Mouse (Mus musculus) forebrain, postnatal 0 days (tissue): ENCODE measurements around the gene Ntng2. TPM values are rescaled to one million over a fixed set of nuclear protein-coding genes. Genes with fewer than 3 reads are reported as not detected.

Experiments used
- ATAC-seq: fragments of 200-750 bp; cut with Nextera tagmentation; 2 replicates; pipeline ENCODE4 v1.8.0; 2017; ENCODE audit warnings: mild to moderate bottlenecking, moderate library complexity
- DNase-seq: peaks from one replicate; pipeline ENCODE4 v3.0.0-alpha.2; 2015
- H3K27ac ChIP-seq: fragments of 300-500 bp; sonication (generic); 2 replicates; pipeline ENCODE4 v1.5.1; 2014; ENCODE audit warnings: low read depth, mild to moderate bottlenecking, antibody characterized with exemption, low read length, moderate library complexity, mixed read lengths
- H3K27me3 ChIP-seq: fragments of 300-500 bp; sonication (generic); 2 replicates; pipeline ENCODE4 v1.6.1; 2014; ENCODE audit warnings: mild to moderate bottlenecking, low read length, mixed read lengths; ENCODE audit not compliant: insufficient read depth
- H3K36me3 ChIP-seq: fragments of 300-500 bp; sonication (generic); 2 replicates; pipeline ENCODE4 v1.6.1; 2014; ENCODE audit warnings: mild to moderate bottlenecking, moderate library complexity; ENCODE audit not compliant: insufficient read depth
- H3K4me1 ChIP-seq: fragments of 300-500 bp; sonication (generic); 2 replicates; pipeline ENCODE4 v1.6.1; 2014; ENCODE audit warnings: antibody characterized with exemption; ENCODE audit not compliant: insufficient read depth
- H3K4me2 ChIP-seq: fragments of 300-500 bp; sonication (generic); 2 replicates; pipeline ENCODE4 v1.6.1; 2014; ENCODE audit warnings: low read depth, mild to moderate bottlenecking, moderate library complexity
- H3K4me3 ChIP-seq: fragments of 300-500 bp; sonication (generic); 2 replicates; pipeline ENCODE4 v1.5.1; 2014; ENCODE audit warnings: low read depth, low read length, mixed read lengths
- H3K9ac ChIP-seq: fragments of 300-500 bp; sonication (generic); 2 replicates; pipeline ENCODE4 v1.6.1; 2014; ENCODE audit warnings: mild to moderate bottlenecking
- H3K9me3 ChIP-seq: fragments of 300-500 bp; sonication (generic); 2 replicates; pipeline ENCODE4 v1.6.1; 2016; ENCODE audit warnings: low read length
- CTCF ChIP-seq: sonication (generic); IDR thresholded peaks from 2 replicates; pipeline ENCODE4 v1.5.1; 2016; ENCODE audit warnings: antibody characterized with exemption, control low read depth, low read depth
- WGBS: fragments of 180-500 bp; shearing (Covaris S2); extraction: QIAGEN DNeasy Blood & Tissue Kit; methylation state at CpG from one replicate; pipeline ENCODE4 v1.1.7; 2014; 5-methylcytosine and 5-hydroxymethylcytosine counted together
- polyA plus RNA-seq: library from polyadenylated mRNA; unstranded; fragments of >200 nt; fragmentation: Nextera tagmentation; extraction: Ambion mirVana; gene quantifications from 2 replicates; pipeline ENCODE4 v1.2.1, GENCODE M21; 2015
- total RNA-seq: library from RNA; depleted of rRNA; stranded (reverse); fragments of >200 nt; gene quantifications from 2 replicates; pipeline ENCODE4 v1.2.3, GENCODE M21; 2014

The Ntng2 gene
- total and polyA plus RNA-seq, 2 experiments from 2014 or later = 8.6 to 33.0 TPM

DNA sequence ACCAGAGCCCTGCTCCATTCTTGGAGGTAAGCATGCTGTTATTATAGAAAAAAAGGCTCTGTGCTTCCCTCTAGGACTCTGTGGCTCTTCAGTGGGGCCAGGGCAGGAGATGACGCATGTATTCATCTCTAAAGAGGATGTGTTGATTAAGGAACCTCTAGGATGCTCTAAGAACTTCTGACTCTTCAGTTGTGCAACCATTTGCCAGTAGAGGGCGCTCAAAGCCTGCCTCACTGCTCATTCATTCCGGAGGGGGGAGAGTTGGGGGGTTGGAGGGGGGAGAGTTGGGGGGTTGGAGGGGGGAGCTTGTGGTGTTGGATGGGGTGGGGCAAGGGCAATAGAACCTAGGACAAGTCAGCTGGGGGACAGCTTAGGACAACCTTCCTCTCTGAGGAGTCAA, 52.9 kb downstream of the Ntng2 start:
- Histone ChIP-seq H3K4me2 (no peak overlapping the region), H3K4me1 (no peaks in the 10 kb centered on the region), H3K27me3 (no peaks in the 10 kb centered on the region), H3K4me3 (no peak overlapping the region), H3K9me3 (no peaks in the 10 kb centered on the region), H3K27ac (no peak overlapping the region), H3K36me3 (no peaks in the 10 kb centered on the region), H3K9ac (no peak overlapping the region)
- WGBS = 0% methylated on average over 3 of the region's 3 CpGs
- TF ChIP-seq CTCF = peak; percentile 80
- peak; percentile 54 for ATAC-seq
- peak; percentile 77 for DNase-seq

DNA sequence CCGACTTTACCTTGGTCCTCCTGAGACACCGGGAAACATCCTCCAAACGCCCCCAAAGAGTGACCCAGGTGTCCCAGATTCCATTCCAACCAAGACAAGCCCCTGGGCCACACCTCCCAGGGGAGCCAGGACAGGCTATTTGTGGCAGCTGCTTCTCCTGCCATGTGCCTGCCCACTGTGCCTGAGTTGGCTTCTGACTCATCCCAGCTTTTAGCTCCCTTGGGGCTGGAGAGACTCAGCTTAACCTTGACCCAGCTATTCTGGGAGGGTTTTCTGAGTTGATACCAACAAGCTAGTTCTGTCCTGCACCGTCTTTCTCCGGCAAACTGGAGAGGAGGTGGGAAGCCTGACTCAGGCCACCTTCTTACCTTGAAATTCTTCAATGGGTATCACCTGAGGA, 54.4 kb downstream of the Ntng2 start:
- no peaks in the 10 kb centered on the region for H3K4me1 ChIP-seq
- no peak overlapping the region for H3K27ac ChIP-seq
- 82% methylated on average over 5 of the region's 5 CpGs for WGBS
- H3K4me3 ChIP-seq = no peak overlapping the region
- ATAC-seq (no peak), DNase-seq (no peak)
- no peak overlapping the region for H3K9ac ChIP-seq
- no peaks in the 10 kb centered on the region for H3K27me3 ChIP-seq
- no peaks in the 10 kb centered on the region for H3K9me3 ChIP-seq
- H3K4me2 ChIP-seq = no peak overlapping the region
- TF ChIP-seq CTCF = no peak
- H3K36me3 ChIP-seq = no peaks in the 10 kb centered on the region

DNA sequence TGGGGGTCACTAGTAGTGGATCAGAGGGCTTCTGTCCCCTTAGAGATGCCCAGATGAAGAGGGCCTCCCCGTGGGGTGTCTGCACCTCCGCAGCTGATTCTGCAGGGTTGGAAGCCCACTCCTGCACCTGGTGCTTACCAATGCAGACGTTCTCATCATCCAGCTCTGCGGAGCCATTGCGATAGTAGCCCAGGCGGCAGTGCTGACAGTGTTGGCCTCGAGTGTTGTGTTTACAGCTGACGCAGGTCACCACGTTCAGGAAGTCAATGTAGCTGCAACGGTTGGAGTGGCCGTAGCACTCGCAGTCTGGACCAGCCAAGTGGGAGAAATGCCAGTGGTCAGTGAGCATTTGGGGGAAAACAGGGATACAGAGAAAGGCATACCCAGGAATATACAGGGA, 56.0 kb downstream of the Ntng2 start:
- no peak overlapping the region for H3K27ac ChIP-seq
- H3K9me3 ChIP-seq = no peaks in the 10 kb centered on the region
- H3K4me2 ChIP-seq = no peak overlapping the region
- H3K4me3 ChIP-seq = no peak overlapping the region
- TF ChIP-seq CTCF = no peak
- ATAC-seq = no peak
- no peak overlapping the region for H3K9ac ChIP-seq
- H3K4me1 ChIP-seq = no peaks in the 10 kb centered on the region
- no peaks in the 10 kb centered on the region for H3K27me3 ChIP-seq
- DNase-seq = no peak
- no peaks in the 10 kb centered on the region for H3K36me3 ChIP-seq
- 70% methylated on average over 12 of the region's 12 CpGs for WGBS

DNA sequence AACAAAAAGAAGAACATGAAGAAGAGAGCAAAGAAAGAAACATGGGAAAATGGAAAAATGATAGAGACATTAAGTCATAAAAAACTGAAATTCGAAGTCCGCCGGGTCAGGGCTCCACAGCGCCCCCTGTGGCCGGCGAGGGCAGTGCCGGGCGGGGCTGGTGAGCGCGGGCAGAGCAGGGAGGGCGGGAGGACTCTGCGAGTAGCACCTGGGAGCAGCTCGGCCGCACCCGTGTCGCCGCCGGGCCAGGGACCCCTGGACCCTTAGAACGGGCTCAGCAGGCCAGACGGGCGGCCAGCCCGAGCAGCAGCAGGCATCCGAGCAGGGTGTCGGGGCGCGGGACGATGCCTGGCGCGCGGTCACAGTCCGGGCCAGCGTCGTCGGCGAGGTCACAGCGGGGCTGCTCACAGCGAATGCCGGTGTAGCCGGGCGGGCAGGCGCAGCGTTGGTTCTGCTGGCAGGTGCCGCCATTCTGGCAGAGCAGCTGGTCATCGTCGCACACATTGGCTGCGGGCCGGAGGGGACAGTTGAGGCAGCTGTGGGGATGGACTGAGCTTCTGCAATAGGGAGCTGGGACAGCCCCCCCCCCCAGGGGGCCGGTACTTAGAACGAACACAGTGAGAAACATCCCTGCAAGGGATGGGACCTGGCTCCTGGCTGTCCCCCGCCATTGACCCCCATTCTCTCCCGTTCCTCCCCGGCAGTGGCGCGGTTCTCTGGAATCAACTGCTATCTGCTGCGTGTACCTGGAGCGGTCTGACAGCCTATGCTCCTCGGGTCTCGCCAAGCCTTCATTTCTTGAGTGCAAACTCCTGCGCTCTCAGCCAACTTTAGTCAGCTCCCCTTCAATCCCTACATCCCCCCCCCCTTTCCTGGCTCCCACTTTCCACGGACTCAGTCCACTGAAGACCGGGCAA, 58.0 kb downstream of the Ntng2 start:
- WGBS = 2% methylated on average over 58 of the region's 61 CpGs
- peak; percentile 70 for ATAC-seq
- H3K36me3 ChIP-seq = no peaks in the 10 kb centered on the region

DNA sequence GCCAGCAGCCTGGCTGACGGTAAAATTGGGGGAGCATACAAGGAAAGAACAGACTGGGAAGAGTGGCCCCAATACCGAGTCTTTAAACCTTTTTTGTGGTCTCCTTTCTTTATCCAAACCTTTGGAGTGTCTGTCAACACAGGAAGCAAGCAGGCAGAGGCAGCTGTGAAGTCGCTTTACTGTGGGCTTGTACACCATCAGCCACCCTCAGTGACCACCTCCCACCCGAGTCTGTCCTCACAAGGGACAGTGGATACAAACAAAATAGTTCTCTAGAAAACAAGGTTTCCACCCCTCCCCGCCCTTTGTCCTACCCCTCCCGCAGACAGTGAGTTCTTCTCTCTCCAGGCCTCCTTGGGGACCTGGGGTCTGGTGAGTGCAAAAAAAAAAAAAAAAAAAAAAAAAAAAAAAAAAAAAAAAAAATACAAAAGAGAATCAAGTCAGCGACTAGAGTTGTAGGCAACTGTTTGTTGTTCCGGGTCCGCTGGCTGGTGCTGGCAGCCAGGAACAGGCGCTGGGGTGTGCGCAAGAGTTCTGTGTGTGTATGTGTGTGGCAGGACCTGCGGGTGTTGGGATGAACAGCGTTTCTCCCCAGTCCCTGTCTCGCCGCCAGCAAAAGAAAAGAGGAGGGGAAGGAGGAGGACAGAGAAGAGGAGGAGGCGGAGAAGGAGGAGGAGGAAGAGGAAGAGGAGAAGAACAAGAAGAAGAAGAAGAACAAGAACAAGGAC, 58.8 kb downstream of the Ntng2 start:
- ATAC-seq = peak; percentile 23; the same call in 1 of the 2 replicates
- WGBS = 15% methylated on average over 16 of the region's 16 CpGs
- no peaks in the 10 kb centered on the region for H3K9me3 ChIP-seq
- no peaks in the 10 kb centered on the region for H3K4me1 ChIP-seq
- no peak for TF ChIP-seq CTCF
- H3K27ac ChIP-seq = no peak overlapping the region
- peak overlapping the region; percentile 92 for H3K4me2 ChIP-seq
- no peak overlapping the region; the same call in 1 of the 2 replicates for H3K9ac ChIP-seq
- no peaks in the 10 kb centered on the region for H3K27me3 ChIP-seq
- no peak for DNase-seq
- H3K4me3 ChIP-seq = peak overlapping the region; percentile 46
- H3K36me3 ChIP-seq = no peaks in the 10 kb centered on the region

More for the DNA sequence above, 58.0 kb downstream of the Ntng2 start:
- Histone ChIP-seq H3K9me3 (no peaks in the 10 kb centered on the region), H3K4me1 (no peaks in the 10 kb centered on the region), H3K9ac (peak overlapping the region; percentile 46), H3K4me3 (peak overlapping the region; percentile 46), H3K27me3 (no peaks in the 10 kb centered on the region), H3K4me2 (peak overlapping the region; percentile 92), H3K27ac (no peak overlapping the region)
- peak; percentile 74 for DNase-seq
- peak; percentile 93 for TF ChIP-seq CTCF

DNA sequence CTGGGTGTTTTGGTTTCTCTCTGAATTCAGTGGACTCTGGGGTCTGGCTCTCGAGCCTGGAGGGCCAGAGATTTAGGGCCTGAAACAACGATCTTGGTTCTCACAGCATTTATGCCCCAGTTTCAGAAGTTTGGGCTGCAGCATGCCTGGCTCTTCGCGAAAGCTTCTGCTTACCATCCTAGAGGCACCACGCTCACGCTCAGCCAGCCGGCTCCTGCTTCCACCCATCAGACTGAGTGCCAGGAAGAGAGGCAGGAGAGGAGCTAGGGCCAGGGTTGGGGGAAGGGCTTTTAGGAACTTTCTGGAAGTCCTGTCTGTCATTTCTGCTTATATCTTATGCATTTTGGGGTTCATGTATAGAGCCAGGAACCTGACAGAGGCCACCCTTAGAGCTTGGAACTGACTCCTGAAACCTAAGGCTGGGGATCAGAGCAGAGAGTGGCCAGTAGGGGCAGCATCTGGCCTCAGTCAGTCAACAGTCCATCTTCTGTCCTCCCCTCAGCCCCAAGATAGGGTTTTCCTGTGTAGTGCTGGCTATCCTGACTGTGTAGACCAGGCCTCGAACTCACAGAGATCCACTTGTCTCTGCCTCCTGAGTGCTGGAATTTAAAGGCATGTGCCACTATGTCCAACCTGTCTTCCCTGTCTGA, 60.1 kb downstream of the Ntng2 start:
- 75% methylated on average over 8 of the region's 8 CpGs for WGBS

More for the DNA sequence above, 60.1 kb downstream of the Ntng2 start:
- no peaks in the 10 kb centered on the region for H3K4me1 ChIP-seq
- DNase-seq (no peak), ATAC-seq (no peak)
- no peak overlapping the region for H3K4me3 ChIP-seq
- no peaks in the 10 kb centered on the region for H3K27me3 ChIP-seq
- peak; percentile 39; the same call in 1 of the 2 replicates for TF ChIP-seq CTCF
- H3K27ac ChIP-seq = no peak overlapping the region
- H3K36me3 ChIP-seq = no peaks in the 10 kb centered on the region
- H3K9me3 ChIP-seq = no peaks in the 10 kb centered on the region
- no peak overlapping the region for H3K4me2 ChIP-seq
- H3K9ac ChIP-seq = no peak overlapping the region
